Mouse (Mus musculus) hindbrain, embryonic 13.5 days (tissue): ENCODE measurements around the gene Rbbp4. TPM values are rescaled to one million over a fixed set of nuclear protein-coding genes. Genes with fewer than 3 reads are reported as not detected.

ENCODE experiments used
- ATAC-seq: fragments of 200-750 bp; cut with Nextera tagmentation; 2 replicates; pipeline ENCODE4 v1.8.0; 2017; ENCODE audit warnings: moderate TSS enrichment; ENCODE audit not compliant: low FRiP score
- H3K27ac ChIP-seq: fragments of 300-500 bp; sonication (generic); 2 replicates; pipeline ENCODE4 v1.5.1; 2015; ENCODE audit warnings: inconsistent platforms, mild to moderate bottlenecking, moderate library complexity
- H3K27me3 ChIP-seq: fragments of 300-500 bp; sonication (generic); 2 replicates; pipeline ENCODE4 v1.6.1; 2015; ENCODE audit warnings: mild to moderate bottlenecking, inconsistent platforms
- H3K36me3 ChIP-seq: fragments of 300-500 bp; sonication (generic); 2 replicates; pipeline ENCODE4 v1.6.1; 2015; ENCODE audit warnings: mild to moderate bottlenecking, inconsistent platforms
- H3K4me1 ChIP-seq: fragments of 300-500 bp; sonication (generic); replicated peaks from 2 replicates; pipeline ENCODE4 v1.6.1; 2015; ENCODE audit warnings: inconsistent platforms
- H3K4me2 ChIP-seq: fragments of 300-500 bp; sonication (generic); 2 replicates; pipeline ENCODE4 v1.6.1; 2015; ENCODE audit warnings: inconsistent platforms, mild to moderate bottlenecking, moderate library complexity
- H3K4me3 ChIP-seq: fragments of 300-500 bp; sonication (generic); 2 replicates; pipeline ENCODE4 v1.5.1; 2015; ENCODE audit warnings: mild to moderate bottlenecking, inconsistent platforms
- H3K9ac ChIP-seq: fragments of 300-500 bp; sonication (generic); 2 replicates; pipeline ENCODE4 v1.6.1; 2015; ENCODE audit warnings: mild to moderate bottlenecking, inconsistent platforms
- H3K9me3 ChIP-seq: fragments of 300-500 bp; sonication (generic); 2 replicates; pipeline ENCODE4 v1.6.1; 2016; ENCODE audit warnings: inconsistent platforms
- WGBS: fragments of 180-500 bp; shearing (Covaris S2); methylation state at CpG from one replicate; pipeline ENCODE4 v1.1.7; 2015; 5-methylcytosine and 5-hydroxymethylcytosine counted together
- polyA plus RNA-seq: library from polyadenylated mRNA; unstranded; fragments of >200 nt; fragmentation: Nextera tagmentation; extraction: Ambion mirVana; gene quantifications from 2 replicates; pipeline ENCODE4 v1.2.1, GENCODE M21; 2015

The Rbbp4 gene
- polyA plus RNA-seq, result 366 and 373 TPM in 2 replicates

DNA sequence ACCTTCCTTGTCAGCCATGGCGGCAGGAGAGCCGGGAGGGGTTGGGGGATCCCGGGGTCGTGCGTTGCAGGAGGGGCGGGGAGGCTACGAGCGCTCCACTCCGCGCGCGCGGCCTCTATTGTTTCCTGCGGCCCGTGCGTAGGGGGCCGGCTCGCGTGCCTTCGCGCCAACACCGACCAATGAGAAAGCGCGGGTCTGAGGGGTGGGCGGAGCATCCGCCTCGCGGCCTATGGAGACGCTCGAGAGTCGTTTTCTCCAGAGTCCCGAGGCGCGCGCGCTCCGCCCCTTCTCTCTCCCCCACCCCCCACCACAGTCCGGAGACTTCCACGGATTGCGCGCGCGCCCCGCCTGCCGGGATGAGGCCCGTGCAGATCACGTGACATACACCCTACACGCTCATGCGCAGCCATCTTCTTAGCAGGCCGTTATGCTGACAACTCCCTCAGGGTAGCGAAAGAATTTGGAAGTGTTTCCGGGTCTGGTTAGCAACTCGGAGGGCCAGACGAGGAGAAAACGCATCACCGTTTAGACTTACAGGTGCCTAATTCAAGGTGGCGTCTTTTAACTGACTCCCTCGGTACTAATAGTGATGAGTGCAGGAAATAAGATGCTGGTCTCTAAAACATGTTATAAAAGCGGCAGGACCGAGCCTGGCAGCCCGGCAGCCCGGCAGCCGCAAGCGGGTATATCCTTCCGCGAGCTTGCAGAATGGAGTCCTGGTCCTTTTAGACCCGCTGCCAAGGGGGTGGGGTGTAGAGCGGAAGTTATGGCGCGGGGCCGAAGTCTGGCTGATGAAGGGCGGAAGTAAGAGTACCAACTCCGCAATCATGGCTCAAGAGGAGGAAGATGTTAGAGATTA lies at the start of gene Rbbp4, which contains the start of gene Zbtb8os:
Rbbp4 (minus strand) TSS at position 155 of the 859 bp plus-strand sequence.
Zbtb8os (plus strand) TSS at position 480 of the 859 bp plus-strand sequence.
- peaks cover 49% of the 10 kb centered on the region for H3K4me1 ChIP-seq
- no peaks in the 10 kb centered on the region for H3K27me3 ChIP-seq
- under 1% methylated on average over 69 of the region's 73 CpGs for WGBS
- peak within 1 kb of the TSS; percentile 99 for H3K27ac ChIP-seq
- H3K9ac ChIP-seq, result peak within 1 kb of the TSS; percentile 97
- H3K9me3 ChIP-seq, result no peaks in the 10 kb centered on the region
- peaks cover 20% of the 10 kb centered on the region for H3K36me3 ChIP-seq
- peak; percentile 99 for ATAC-seq
- H3K4me3 ChIP-seq, result peak within 1 kb of the TSS; percentile 96
- H3K4me2 ChIP-seq, result peak within 1 kb of the TSS; percentile 86

- ATAC-seq, result no peak
- Histone ChIP-seq H3K27me3 (peaks cover 9% of the 10 kb centered on the region; the same call in 1 of the 2 replicates), H3K9ac (no peak overlapping the region), H3K27ac (no peak overlapping the region), H3K4me3 (no peak overlapping the region), H3K4me1 (no peaks in the 10 kb centered on the region), H3K9me3 (no peaks in the 10 kb centered on the region), H3K36me3 (no peaks in the 10 kb centered on the region), H3K4me2 (no peak overlapping the region)
- WGBS, result 44% methylated on average over 6 of the region's 6 CpGs
Observed at GRCm38 (mm10) chr4:129384440-129384839, 49.3 kb upstream of the Rbbp4 start.

GRCm38 (mm10) chr4:129383586-129383985 lies 48.4 kb upstream of the Rbbp4 start:
- Histone ChIP-seq H3K27me3 (peaks cover 15% of the 10 kb centered on the region), H3K27ac (no peak overlapping the region), H3K4me3 (no peak overlapping the region), H3K9ac (no peak overlapping the region), H3K36me3 (no peaks in the 10 kb centered on the region), H3K4me2 (no peak overlapping the region), H3K9me3 (no peaks in the 10 kb centered on the region), H3K4me1 (no peaks in the 10 kb centered on the region)
- 93% methylated on average over 3 of the region's 3 CpGs for WGBS
- no peak for ATAC-seq

DNA sequence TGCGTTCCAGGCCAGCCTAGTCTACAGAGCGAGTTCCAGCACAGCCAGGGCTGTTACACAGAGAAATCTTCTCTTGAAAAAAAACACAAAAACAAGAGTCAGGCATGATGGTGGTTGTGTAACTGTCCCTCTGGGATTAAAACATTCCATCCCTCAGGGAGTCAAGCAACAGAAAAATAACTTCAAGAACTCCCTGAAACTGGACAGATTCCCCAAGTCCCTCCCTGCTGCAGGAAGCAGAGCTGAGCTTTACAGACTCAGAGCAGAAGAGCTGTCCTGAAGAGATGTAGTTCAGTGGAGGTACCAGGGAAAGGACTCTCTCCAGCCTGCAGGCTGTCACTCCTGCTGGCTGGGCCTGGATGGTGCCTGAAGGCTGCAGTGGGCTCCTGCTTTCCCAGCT lies 47.3 kb upstream of the Rbbp4 start:
- no peak for ATAC-seq
- no peak overlapping the region for H3K9ac ChIP-seq
- no peaks in the 10 kb centered on the region for H3K9me3 ChIP-seq
- H3K36me3 ChIP-seq, result no peaks in the 10 kb centered on the region
- H3K4me2 ChIP-seq, result no peak overlapping the region
- 85% methylated on average over 2 of the region's 2 CpGs for whole genome bisulfite sequencing
- no peaks in the 10 kb centered on the region for H3K4me1 ChIP-seq
- peaks cover 15% of the 10 kb centered on the region for H3K27me3 ChIP-seq
- H3K4me3 ChIP-seq, result no peak overlapping the region
- H3K27ac ChIP-seq, result no peak overlapping the region

- no peak overlapping the region for H3K9ac ChIP-seq
- H3K4me2 ChIP-seq, result no peak overlapping the region
- ATAC-seq, result no peak
- 94% methylated on average over 9 of the region's 9 CpGs for WGBS
- H3K36me3 ChIP-seq, result no peaks in the 10 kb centered on the region
- H3K4me3 ChIP-seq, result no peak overlapping the region
- no peaks in the 10 kb centered on the region for H3K9me3 ChIP-seq
- H3K27ac ChIP-seq, result no peak overlapping the region
- H3K4me1 ChIP-seq, result no peaks in the 10 kb centered on the region
- H3K27me3 ChIP-seq, result peaks cover 15% of the 10 kb centered on the region
Observed at GRCm38 (mm10) chr4:129382029-129382428, 46.9 kb upstream of the Rbbp4 start.

- Histone ChIP-seq H3K36me3 (no peaks in the 10 kb centered on the region), H3K27ac (no peak overlapping the region), H3K4me1 (peaks cover 8% of the 10 kb centered on the region), H3K4me2 (no peak overlapping the region), H3K27me3 (peaks cover 15% of the 10 kb centered on the region), H3K4me3 (no peak overlapping the region), H3K9ac (no peak overlapping the region), H3K9me3 (no peaks in the 10 kb centered on the region)
- WGBS, result 78% methylated on average over 8 of the region's 8 CpGs
- no peak for ATAC-seq
Observed at GRCm38 (mm10) chr4:129381148-129381547, 46.0 kb upstream of the Rbbp4 start.

GRCm38 (mm10) chr4:129379805-129380204 lies 44.6 kb upstream of the Rbbp4 start:
- 84% methylated on average over 3 of the region's 3 CpGs for WGBS

DNA sequence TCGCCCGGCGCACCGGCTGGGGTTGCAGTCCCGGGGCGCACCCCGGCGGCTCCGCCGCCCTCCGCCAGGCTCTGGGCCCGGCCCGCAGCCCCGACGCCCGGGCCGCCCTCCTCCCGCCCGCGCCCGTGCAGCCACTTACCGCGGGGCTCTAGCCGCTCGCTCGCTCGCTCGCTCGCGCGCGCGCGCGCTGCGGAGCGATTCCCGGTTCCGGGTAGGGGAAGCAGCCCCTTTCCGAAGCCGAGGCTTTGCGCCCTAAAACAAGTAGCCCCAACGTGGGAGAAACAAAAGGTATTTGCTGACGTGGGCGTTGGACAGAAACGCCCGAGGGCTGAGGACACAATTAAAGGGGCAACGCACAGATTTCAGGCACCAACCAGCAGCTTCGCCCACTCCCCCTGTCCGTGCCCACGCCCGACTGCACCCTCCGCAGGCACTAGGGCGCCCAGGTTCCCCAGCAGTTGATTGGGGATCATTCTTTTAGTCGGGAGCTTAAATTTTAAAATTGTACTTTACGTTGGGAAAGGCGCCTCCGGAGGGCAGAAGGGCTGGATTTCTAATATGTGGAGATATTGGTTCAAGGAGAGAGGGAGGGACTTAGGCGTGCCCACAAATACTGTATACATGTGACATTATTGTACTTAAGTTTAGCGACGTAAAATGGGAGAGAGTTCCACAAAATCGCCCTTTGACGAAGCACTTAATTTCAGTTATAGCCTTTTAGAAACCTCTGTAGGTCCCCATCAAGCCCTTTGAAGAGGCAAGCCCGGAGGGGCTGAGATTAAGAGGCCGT lies 42.6 kb upstream of the Rbbp4 start, which contains the start of gene Zbtb8a:
Zbtb8a (minus strand) TSS at position 516 of the 790 bp plus-strand sequence.
- no peaks in the 10 kb centered on the region for H3K9me3 ChIP-seq
- peak within 1 kb of the TSS; percentile 65 for H3K4me2 ChIP-seq
- H3K27ac ChIP-seq, result peak within 1 kb of the TSS; percentile 92
- H3K4me3 ChIP-seq, result peak within 1 kb of the TSS; percentile 79
- peaks cover 18% of the 10 kb centered on the region for H3K4me1 ChIP-seq
- peaks cover 20% of the 10 kb centered on the region for H3K27me3 ChIP-seq
- peak; percentile 72 for ATAC-seq
- WGBS, result 2% methylated on average over 64 of the region's 65 CpGs
- H3K9ac ChIP-seq, result peak within 1 kb of the TSS; percentile 91
- no peaks in the 10 kb centered on the region for H3K36me3 ChIP-seq

More at GRCm38 (mm10) chr4:129379805-129380204, 44.6 kb upstream of the Rbbp4 start:
- Histone ChIP-seq H3K9me3 (no peaks in the 10 kb centered on the region), H3K27me3 (peaks cover 20% of the 10 kb centered on the region), H3K4me2 (no peak overlapping the region), H3K4me3 (no peak overlapping the region), H3K9ac (no peak overlapping the region), H3K27ac (no peak overlapping the region), H3K4me1 (peaks cover 17% of the 10 kb centered on the region), H3K36me3 (no peaks in the 10 kb centered on the region)
- no peak for ATAC-seq

DNA sequence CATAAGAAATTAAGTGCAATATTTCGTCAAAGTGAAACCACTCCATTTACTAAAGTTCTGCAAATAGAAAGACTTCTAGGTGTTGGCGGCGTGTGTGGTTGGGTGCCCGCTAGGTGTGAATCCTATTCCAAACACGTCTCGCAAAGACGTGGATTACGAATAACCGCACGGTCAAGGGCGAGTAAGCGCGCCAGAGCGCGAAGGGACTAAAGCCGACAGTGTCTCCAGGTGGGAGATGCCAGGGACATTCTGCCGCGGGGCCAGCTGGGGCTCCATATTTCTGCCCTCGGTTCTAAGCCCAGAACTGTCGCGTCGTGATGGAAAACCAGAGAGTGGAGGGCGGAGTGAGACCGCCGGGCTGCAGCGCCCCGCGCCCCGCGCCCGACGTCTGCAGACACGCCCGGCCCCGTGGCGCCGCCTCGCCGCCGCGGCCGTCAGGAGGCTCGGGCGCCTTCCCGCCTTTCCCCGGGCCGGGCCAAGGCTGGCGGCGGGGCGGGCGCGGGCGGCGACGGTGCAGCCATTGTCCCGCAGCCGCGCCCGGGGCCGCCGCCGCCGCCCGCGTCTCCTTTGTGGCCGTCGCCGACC lies 41.9 kb upstream of the Rbbp4 start:
- ATAC-seq, result peak; percentile 62
- Histone ChIP-seq H3K27ac (peak overlapping the region; percentile 92), H3K27me3 (peaks cover 20% of the 10 kb centered on the region), H3K4me2 (peak overlapping the region; percentile 65), H3K36me3 (no peaks in the 10 kb centered on the region), H3K9me3 (no peaks in the 10 kb centered on the region), H3K4me1 (peaks cover 18% of the 10 kb centered on the region), H3K9ac (peak overlapping the region; percentile 91), H3K4me3 (peak overlapping the region; percentile 79)
- under 1% methylated on average over 43 of the region's 68 CpGs for WGBS

DNA sequence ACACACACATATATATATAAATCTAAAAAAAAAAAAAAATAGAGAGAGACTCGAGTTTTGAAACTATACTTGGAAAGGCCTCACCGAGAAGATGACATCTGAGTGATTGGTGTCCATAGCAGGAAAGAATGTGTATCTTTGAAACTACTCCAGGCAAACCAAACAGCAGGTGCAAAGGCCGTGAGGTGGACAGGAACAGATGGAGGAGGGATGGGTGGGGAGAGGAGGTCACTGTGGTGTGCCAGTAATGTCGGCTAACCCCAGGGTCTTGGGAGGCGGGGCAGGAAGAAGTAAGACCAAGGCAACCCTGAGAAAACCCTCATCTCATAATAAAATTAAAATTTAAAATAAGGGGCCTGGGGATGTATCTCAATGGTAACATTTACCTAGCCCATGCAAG lies 40.7 kb upstream of the Rbbp4 start:
- 83% methylated on average over 5 of the region's 5 CpGs for WGBS
- no peak for ATAC-seq

DNA sequence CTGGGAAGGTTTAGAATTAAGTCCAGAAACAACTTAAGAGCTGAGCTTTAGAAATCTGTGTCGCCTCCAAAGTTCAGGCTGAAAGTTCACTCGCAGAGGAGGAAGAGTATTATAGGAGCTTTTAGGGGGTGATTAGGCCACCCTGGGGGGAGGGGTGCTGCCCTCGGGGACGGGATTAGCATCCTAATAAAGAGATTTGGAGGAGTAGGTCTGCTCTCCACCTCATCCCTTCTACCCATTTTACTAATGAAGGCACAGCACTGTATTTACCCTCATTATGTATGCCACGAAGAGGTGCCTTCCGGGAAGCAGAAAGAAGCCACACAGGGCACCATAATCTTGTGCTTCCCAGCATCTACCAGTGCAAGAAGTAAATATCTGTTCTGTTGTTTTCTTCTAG lies 39.8 kb upstream of the Rbbp4 start:
- no peak overlapping the region for H3K4me3 ChIP-seq
- WGBS, result 25% methylated on average over 6 of the region's 6 CpGs
- no peaks in the 10 kb centered on the region for H3K9me3 ChIP-seq
- H3K4me2 ChIP-seq, result 0 out of 2 replicates have a peak overlapping the region, but pooled peaks have one; percentile 15
- ATAC-seq, result no peak
- H3K4me1 ChIP-seq, result peaks cover 18% of the 10 kb centered on the region
- no peaks in the 10 kb centered on the region for H3K36me3 ChIP-seq
- no peak overlapping the region for H3K27ac ChIP-seq
- peak overlapping the region; percentile 19; the same call in 1 of the 2 replicates for H3K9ac ChIP-seq
- peaks cover 17% of the 10 kb centered on the region; the same call in 1 of the 2 replicates for H3K27me3 ChIP-seq

More for the DNA sequence above, 40.7 kb upstream of the Rbbp4 start:
- Histone ChIP-seq H3K27ac (no peak overlapping the region), H3K27me3 (peaks cover 20% of the 10 kb centered on the region), H3K4me3 (no peak overlapping the region), H3K9ac (no peak overlapping the region), H3K9me3 (no peaks in the 10 kb centered on the region), H3K36me3 (no peaks in the 10 kb centered on the region), H3K4me1 (peaks cover 18% of the 10 kb centered on the region), H3K4me2 (peak overlapping the region; percentile 65; the same call in 1 of the 2 replicates)
